Mouse (Mus musculus): ENCODE measurements around the gene 8030411F24Rik. TPM values are rescaled to one million over a fixed set of nuclear protein-coding genes. Genes with fewer than 3 reads are reported as not detected.

The 8030411F24Rik gene
- not detected in 2 replicates for polyA plus RNA-seq (2015; fragmentation: Nextera tagmentation; extraction: Ambion mirVana)

GRCm38 (mm10) chr2:148781709-148782108 is at the start of gene 8030411F24Rik:
Gene 8030411F24Rik (plus strand): TSS chr2:148782009.

GRCm38 (mm10) chr2:148732327-148733000 is 49.3 kb upstream of the 8030411F24Rik start, which contains the start of gene Napb:
Gene Napb (minus strand): TSS chr2:148732467.

GRCm38 (mm10) chr2:148750058-148750457 is 31.8 kb upstream of the 8030411F24Rik start, which contains the start of gene Cstl1:
Gene Cstl1 (plus strand): TSS chr2:148750358.

GRCm38 (mm10) chr2:148771397-148771796 is 10.4 kb upstream of the 8030411F24Rik start, which contains the start of gene Cst11:
Gene Cst11 (minus strand): TSS chr2:148771497.

GRCm38 (mm10) chr2:148789142-148789541 is 7.3 kb downstream of the 8030411F24Rik start, which contains the start of gene Cst12:
Gene Cst12 (plus strand): TSS chr2:148789361.

DNA sequence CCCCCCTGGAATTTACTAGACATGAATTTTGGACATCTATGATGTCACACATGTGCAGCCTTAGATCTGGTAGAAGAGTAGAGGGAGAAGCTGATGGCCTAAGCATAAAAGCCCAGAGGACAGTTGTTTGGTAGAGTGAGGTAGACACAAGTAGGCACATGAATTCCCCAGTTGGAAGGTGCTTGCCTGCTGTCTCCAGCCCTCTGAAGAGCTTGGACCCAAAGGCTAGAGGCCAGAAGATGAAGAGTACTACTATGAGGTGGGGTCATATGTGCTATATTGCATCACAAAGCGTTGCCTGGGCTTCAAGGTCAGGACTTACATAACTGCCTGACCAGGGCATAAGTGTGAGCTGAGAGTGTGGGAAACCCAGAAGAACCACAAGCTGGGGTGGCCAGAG is 16.7 kb downstream of the 8030411F24Rik start, which contains the start of gene Cst8:
TSS of gene Cst8 (plus strand) at position 301 of the 400 bp plus-strand sequence.

DNA sequence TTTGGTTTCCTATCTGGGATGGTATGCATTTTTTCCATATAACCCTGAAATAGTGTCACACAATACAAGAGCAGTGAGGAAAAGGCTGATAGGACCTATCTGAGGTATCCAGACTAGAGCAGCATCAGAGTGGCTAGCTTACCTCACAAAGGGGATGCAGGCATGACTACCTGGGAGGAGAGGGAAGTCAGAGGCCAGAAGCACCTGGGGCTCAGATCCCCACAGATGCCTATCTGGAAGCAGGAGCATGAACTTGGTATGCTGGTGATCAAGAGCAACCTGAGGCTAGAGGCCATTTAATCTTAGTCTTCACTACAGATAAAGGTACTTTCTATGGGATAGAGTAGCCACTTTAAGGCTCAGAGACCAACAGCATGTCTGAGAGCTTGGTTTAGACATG is 38.1 kb downstream of the 8030411F24Rik start, which contains the start of gene Cst13:
TSS of gene Cst13 (plus strand) at position 173 of the 400 bp plus-strand sequence.

DNA sequence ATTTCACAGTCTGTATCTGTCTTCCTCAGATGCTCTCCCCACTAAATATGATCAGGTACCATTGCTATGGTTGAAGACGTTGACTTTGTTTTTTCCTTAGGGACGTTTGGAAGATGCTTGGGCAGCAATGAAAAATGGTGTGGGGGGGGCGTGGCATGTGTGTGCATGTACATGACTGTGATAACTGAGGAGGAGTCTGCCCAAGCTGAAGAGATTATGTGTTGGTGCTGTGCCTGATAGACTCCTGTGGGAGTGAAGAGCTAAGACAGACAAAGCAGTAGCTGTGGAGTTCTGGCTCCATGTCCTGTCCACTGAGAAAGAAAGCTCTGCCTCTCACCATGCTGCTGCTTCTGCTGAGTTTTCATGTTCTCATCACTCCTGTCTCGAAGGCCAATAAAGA is 53.1 kb downstream of the 8030411F24Rik start, which contains the start of gene Cst9:
TSS of gene Cst9 (plus strand) at position 236 of the 400 bp plus-strand sequence.

Other genes with a start within 250 kb of the 8030411F24Rik start
- gene Nxt1, start 109.4 kb upstream of the 8030411F24Rik start, polyA plus RNA-seq (2015; fragmentation: Nextera tagmentation; extraction: Ambion mirVana): 75.2 and 80.6 TPM in 2 replicates
- 6.9 and 8.1 TPM in 2 replicates for gene Gzf1, start 101.0 kb upstream of the 8030411F24Rik start, polyA plus RNA-seq (2015; fragmentation: Nextera tagmentation; extraction: Ambion mirVana)
- 0.45 and 0.70 TPM in 2 replicates for gene Napb, start 49.5 kb upstream of the 8030411F24Rik start, polyA plus RNA-seq (2015; fragmentation: Nextera tagmentation; extraction: Ambion mirVana)
- gene Cstl1, start 31.7 kb upstream of the 8030411F24Rik start, polyA plus RNA-seq (2015; fragmentation: Nextera tagmentation; extraction: Ambion mirVana): not detected in 2 replicates
- not detected in 2 replicates for gene Cst11, start 10.5 kb upstream of the 8030411F24Rik start, polyA plus RNA-seq (2015; fragmentation: Nextera tagmentation; extraction: Ambion mirVana)
- gene Cst12, start 7.4 kb downstream of the 8030411F24Rik start, polyA plus RNA-seq (2015; fragmentation: Nextera tagmentation; extraction: Ambion mirVana): not detected in 2 replicates
- gene Cst8, start 16.8 kb downstream of the 8030411F24Rik start, polyA plus RNA-seq (2015; fragmentation: Nextera tagmentation; extraction: Ambion mirVana): not detected in 2 replicates
- not detected in 2 replicates for gene Cst13, start 38.1 kb downstream of the 8030411F24Rik start, polyA plus RNA-seq (2015; fragmentation: Nextera tagmentation; extraction: Ambion mirVana)
- gene Cst9, start 53.1 kb downstream of the 8030411F24Rik start, polyA plus RNA-seq (2015; fragmentation: Nextera tagmentation; extraction: Ambion mirVana): 0.31 and 0.73 TPM in 2 replicates
- not detected in 2 replicates for gene 9230104L09Rik, start 83.0 kb downstream of the 8030411F24Rik start, polyA plus RNA-seq (2015; fragmentation: Nextera tagmentation; extraction: Ambion mirVana)
- gene Cst3, start 93.7 kb downstream of the 8030411F24Rik start, polyA plus RNA-seq (2015; fragmentation: Nextera tagmentation; extraction: Ambion mirVana): 328 and 437 TPM in 2 replicates
- gene Gm1330, start 221.2 kb downstream of the 8030411F24Rik start, polyA plus RNA-seq (2015; fragmentation: Nextera tagmentation; extraction: Ambion mirVana): not detected in 2 replicates
- gene Gm10750, start 235.2 kb downstream of the 8030411F24Rik start, polyA plus RNA-seq (2015; fragmentation: Nextera tagmentation; extraction: Ambion mirVana): not detected in 2 replicates